Mouse (Mus musculus): ENCODE results near the gene Tmprss4.

- TF ChIP-seq CTCF (conservative IDR thresholded peaks at IDR 0.05; ENCODE audit: insufficient read depth, insufficient read length, low read depth, low read length) (no peak), POLR2A (IDR thresholded peaks at IDR 0.05; ENCODE audit: low read depth, low read length) (no peak)
Measured at GRCm38 (mm10) chr9:45252395-45252794, 48.5 kb upstream of the Tmprss4 start.
